Mouse (Mus musculus) MEL (cell line): ENCODE measurements around the gene Itpr3. TPM values are rescaled to one million over a fixed set of nuclear protein-coding genes. Genes with fewer than 3 reads are reported as not detected.

Experiments used
- DNase-seq: peaks from one replicate; pipeline ENCODE4 v3.0.0; 2011; ENCODE audit warnings: low read depth, low spot score
- H3K27ac ChIP-seq: 2 replicates; pipeline ENCODE4 v1.5.1; 2012; ENCODE audit warnings: low read depth, mild to moderate bottlenecking, control low read depth, low read length, moderate library complexity; ENCODE audit not compliant: control insufficient read depth
- H3K27me3 ChIP-seq, 2 experiments: fragments of 150-350 bp in 1 of 2; sonication (generic) in 1 of 2; 2 replicates each; pipeline ENCODE4 v1.6.1; 2012; ENCODE audit warnings: low read length in 2 of 2, mild to moderate bottlenecking in 2 of 2, improper control_type of control experiment in 1 of 2, moderate library complexity in 1 of 2; ENCODE audit not compliant: insufficient read depth in 2 of 2, control insufficient read depth in 1 of 2
- H3K36me3 ChIP-seq, 2 experiments: 2 replicates each; pipeline ENCODE4 v1.6.1; 2012 to 2014; ENCODE audit warnings: low read length in 2 of 2, improper control_type of control experiment in 1 of 2, inconsistent platforms in 1 of 2, mild to moderate bottlenecking in 1 of 2; ENCODE audit not compliant: insufficient read depth in 2 of 2, control insufficient read depth in 1 of 2
- H3K4me1 ChIP-seq, 2 experiments: fragments of 150-350 bp in 1 of 2; sonication (generic) in 1 of 2; 2 replicates each; pipeline ENCODE4 v1.6.1; 2012; ENCODE audit warnings: low read length in 2 of 2, improper control_type of control experiment in 1 of 2, mild to moderate bottlenecking in 1 of 2; ENCODE audit not compliant: insufficient read depth in 2 of 2, control insufficient read depth in 1 of 2
- H3K4me3 ChIP-seq, 2 experiments: fragments of 150-350 bp in 1 of 2; sonication (generic) in 1 of 2; 2 replicates each; pipeline ENCODE4 v1.5.1; 2012; ENCODE audit warnings: low read depth in 2 of 2, low read length in 2 of 2, mild to moderate bottlenecking in 2 of 2, moderate library complexity in 2 of 2, control low read depth in 1 of 2, improper control_type of control experiment in 1 of 2; ENCODE audit not compliant: control insufficient read depth in 1 of 2, insufficient read depth in 1 of 2
- H3K79me2 ChIP-seq: 2 replicates; pipeline ENCODE4 v1.6.1; 2012; ENCODE audit warnings: mild to moderate bottlenecking, low read length, moderate library complexity; ENCODE audit not compliant: control insufficient read depth, poor library complexity, insufficient read depth
- H3K9ac ChIP-seq: 2 replicates; pipeline ENCODE4 v1.6.1; 2012; ENCODE audit warnings: low read depth, mild to moderate bottlenecking, control low read depth, low read length, moderate library complexity; ENCODE audit not compliant: control insufficient read depth, poor library complexity, severe bottlenecking
- H3K9me3 ChIP-seq: fragments of 150-350 bp; sonication (generic); replicated peaks from 2 replicates; pipeline ENCODE4 v1.6.1; 2012; ENCODE audit warnings: mild to moderate bottlenecking, low read length, improper control_type of control experiment, moderate library complexity; ENCODE audit not compliant: insufficient read depth
- BHLHE40 ChIP-seq: IDR thresholded peaks from 2 replicates; pipeline ENCODE4 v1.6.1; 2012; ENCODE audit warnings: low read depth, mild to moderate bottlenecking, inconsistent platforms, low read length, improper control_type of control experiment, borderline replicate concordance
- CTCF ChIP-seq, 3 experiments: IDR thresholded peaks in 2 of 3; conservative IDR thresholded peaks in 1 of 3; 2 replicates each; pipeline ENCODE4 v1.5.1; 2011 to 2012; ENCODE audit warnings: low read length in 3 of 3, low read depth in 2 of 3, mild to moderate bottlenecking in 2 of 3, improper control_type of control experiment in 1 of 3, inconsistent platforms in 1 of 3, mixed read lengths in 1 of 3, moderate library complexity in 1 of 3; ENCODE audit not compliant: control insufficient read depth in 1 of 3, insufficient read depth in 1 of 3, poor library complexity in 1 of 3, severe bottlenecking in 1 of 3
- E2F4 ChIP-seq: IDR thresholded peaks from 2 replicates; pipeline ENCODE4 v1.6.1; 2011; ENCODE audit warnings: low read depth, low read length, improper control_type of control experiment, borderline replicate concordance
- ELF1 ChIP-seq: IDR thresholded peaks from 2 replicates; pipeline ENCODE4 v1.6.1; 2014; ENCODE audit warnings: low read depth, mild to moderate bottlenecking, inconsistent platforms, low read length, improper control_type of control experiment, moderate library complexity
- EP300 ChIP-seq, 2 experiments: IDR thresholded peaks; 2 replicates each; pipeline ENCODE4 v1.6.1; 2011; ENCODE audit warnings: improper control_type of control experiment in 2 of 2, low read length in 2 of 2, low read depth in 1 of 2, mild to moderate bottlenecking in 1 of 2
- ETS1 ChIP-seq: IDR thresholded peaks from 2 replicates; pipeline ENCODE4 v1.6.1; 2012; ENCODE audit warnings: low read depth, mild to moderate bottlenecking, inconsistent platforms, low read length, improper control_type of control experiment, moderate library complexity
- GABPA ChIP-seq: IDR thresholded peaks from 2 replicates; pipeline ENCODE4 v1.6.1; 2012; ENCODE audit warnings: low read depth, mild to moderate bottlenecking, inconsistent platforms, low read length, improper control_type of control experiment, moderate library complexity
- GATA1 ChIP-seq: IDR thresholded peaks from 2 replicates; pipeline ENCODE4 v1.6.1; 2011; ENCODE audit warnings: low read depth, low read length, improper control_type of control experiment
- JUND ChIP-seq: IDR thresholded peaks from 2 replicates; pipeline ENCODE4 v1.6.1; 2011; ENCODE audit warnings: low read depth, mild to moderate bottlenecking, improper control_type of control experiment, low read length
- KAT2A ChIP-seq: conservative IDR thresholded peaks from 2 replicates; pipeline ENCODE4 v1.6.1; 2012; ENCODE audit warnings: low read depth, low read length, improper control_type of control experiment, inconsistent platforms
- MAFK ChIP-seq: IDR thresholded peaks from 2 replicates; pipeline ENCODE4 v1.6.1; 2011; ENCODE audit warnings: low read depth, mild to moderate bottlenecking, low read length, improper control_type of control experiment, borderline replicate concordance
- MAZ ChIP-seq: IDR thresholded peaks from 2 replicates; pipeline ENCODE4 v1.6.1; 2012; ENCODE audit warnings: low read depth, mild to moderate bottlenecking, inconsistent platforms, low read length, improper control_type of control experiment
- MXI1 ChIP-seq: IDR thresholded peaks from 2 replicates; pipeline ENCODE4 v1.6.1; 2011; ENCODE audit warnings: mild to moderate bottlenecking, low read depth, low read length, improper control_type of control experiment
- MYB ChIP-seq: IDR thresholded peaks from 2 replicates; pipeline ENCODE4 v1.6.1; 2011; ENCODE audit warnings: mild to moderate bottlenecking, low read depth, low read length, improper control_type of control experiment
- MYC ChIP-seq: IDR thresholded peaks from 2 replicates; pipeline ENCODE4 v1.6.1; 2011; ENCODE audit warnings: low read depth, mild to moderate bottlenecking, low read length, improper control_type of control experiment, moderate library complexity
- NELFE ChIP-seq: IDR thresholded peaks from 2 replicates; pipeline ENCODE4 v1.6.1; 2011; ENCODE audit warnings: low read depth, low read length, improper control_type of control experiment
- NRF1 ChIP-seq: IDR thresholded peaks from 2 replicates; pipeline ENCODE4 v1.6.1; 2014; ENCODE audit warnings: low read depth, mild to moderate bottlenecking, inconsistent platforms, low read length, improper control_type of control experiment, moderate library complexity; ENCODE audit not compliant: poor library complexity, insufficient read depth, severe bottlenecking
- POLR2AphosphoS5 ChIP-seq: IDR thresholded peaks from 2 replicates; pipeline ENCODE4 v1.6.1; 2012; ENCODE audit warnings: low read depth, borderline replicate concordance, mild to moderate bottlenecking, inconsistent platforms, low read length, moderate library complexity, mixed read lengths
- SMC3 ChIP-seq: IDR thresholded peaks from 2 replicates; pipeline ENCODE4 v1.6.1; 2011; ENCODE audit warnings: low read depth, low read length, improper control_type of control experiment
- TAL1 ChIP-seq: IDR thresholded peaks from 2 replicates; pipeline ENCODE4 v1.6.1; 2012; ENCODE audit warnings: mild to moderate bottlenecking, inconsistent platforms, low read length, moderate library complexity, mixed read lengths
- TBP ChIP-seq: IDR thresholded peaks from 2 replicates; pipeline ENCODE4 v1.8.0; 2011; ENCODE audit warnings: low read depth, low read length, improper control_type of control experiment
- UBTF ChIP-seq: IDR thresholded peaks from 2 replicates; pipeline ENCODE4 v1.6.1; 2012; ENCODE audit warnings: low read depth, mild to moderate bottlenecking, inconsistent platforms, low read length, improper control_type of control experiment, moderate library complexity, borderline replicate concordance; ENCODE audit not compliant: insufficient read depth
- ZMIZ1 ChIP-seq: IDR thresholded peaks from 2 replicates; pipeline ENCODE4 v1.6.1; 2012; ENCODE audit warnings: low read depth, mild to moderate bottlenecking, inconsistent platforms, low read length, improper control_type of control experiment, moderate library complexity
- polyA plus RNA-seq, 2 experiments: library from polyadenylated mRNA; stranded (reverse) in 1 of 2; unstranded in 1 of 2; fragments of >175 nt in 1 of 2; fragments of >200 nt in 1 of 2; gene quantifications; 2 replicates each; pipeline versions ENCODE4 v1.2.1 to v1.2.4; 2012; ENCODE audit warnings: low replicate concordance in 2 of 2, low read depth in 1 of 2; ENCODE audit not compliant: insufficient read length in 2 of 2, insufficient read depth in 1 of 2, missing spikeins in 1 of 2
- total RNA-seq: library from RNA; depleted of rRNA; stranded (reverse); fragments of 300-350 nt; gene quantifications from 2 replicates; pipeline ENCODE4 v1.2.3, GENCODE M21; 2012

The Itpr3 gene
- total and polyA plus RNA-seq, 3 experiments, result 7.3 to 11.4 TPM; not detected in 1

GRCm38 (mm10) chr17:27078499-27078898 is 21.4 kb downstream of the Itpr3 start:
- TF ChIP-seq BHLHE40, result no peak
- TF ChIP-seq UBTF, result no peak
- TF ChIP-seq GABPA, result no peak
- no peak for TF ChIP-seq CTCF (IDR thresholded peaks at IDR 0.05 in 2 of 3, conservative IDR thresholded peaks at IDR 0.05 in 1 of 3; ENCODE audit: control insufficient read depth in 1 of 3, insufficient read depth in 1 of 3, low read depth in 2 of 3, low read length in 3 of 3, poor library complexity in 1 of 3, severe bottlenecking in 1 of 3)
- TF ChIP-seq MAZ, result no peak
- no peak for TF ChIP-seq KAT2A
- TF ChIP-seq EP300 (IDR thresholded peaks at IDR 0.05; ENCODE audit: low read depth in 1 of 2, low read length in 2 of 2), result no peak
- TF ChIP-seq TAL1, result no peak
- TF ChIP-seq ZMIZ1, result no peak
- TF ChIP-seq GATA1, result no peak
- no peak for TF ChIP-seq POLR2AphosphoS5
- TF ChIP-seq MYB, result no peak
- TF ChIP-seq JUND, result no peak
- no peak for TF ChIP-seq SMC3
- TF ChIP-seq ELF1, result no peak
- TF ChIP-seq TBP, result no peak
- no peak for TF ChIP-seq MAFK
- no peak for TF ChIP-seq MYC
- no peak for TF ChIP-seq ETS1
- no peak for DNase-seq
- H3K4me3 ChIP-seq, result no peak overlapping the region
- H3K4me1 ChIP-seq, result peaks cover 0 to 14% of the 10 kb centered on the region in 2 experiments; a peak in 3 of 4 replicates
- peaks cover 0 to 8% of the 10 kb centered on the region in 2 experiments; a peak in 2 of 4 replicates for H3K36me3 ChIP-seq
- H3K9ac ChIP-seq, result no peak overlapping the region
- H3K27ac ChIP-seq, result no peak overlapping the region
- H3K27me3 ChIP-seq, result no peaks in the 10 kb centered on the region; a peak in 1 of 4 replicates
- no peaks in the 10 kb centered on the region for H3K79me2 ChIP-seq
- H3K9me3 ChIP-seq, result no peaks in the 10 kb centered on the region

- peaks cover 0 to 22% of the 10 kb centered on the region in 2 experiments; a peak in 3 of 4 replicates for H3K4me1 ChIP-seq
- no peak overlapping the region for H3K4me3 ChIP-seq
- no peaks in the 10 kb centered on the region for H3K79me2 ChIP-seq
- no peaks in the 10 kb centered on the region; a peak in 1 of 4 replicates for H3K27me3 ChIP-seq
- H3K27ac ChIP-seq, result no peak overlapping the region
- TF ChIP-seq ZMIZ1, result no peak
- no peak for TF ChIP-seq NRF1
- no peak for TF ChIP-seq NELFE
- no peak for TF ChIP-seq ETS1
- TF ChIP-seq MXI1, result no peak
- no peak for TF ChIP-seq GATA1
- TF ChIP-seq E2F4, result no peak
- no peak for TF ChIP-seq ELF1
- TF ChIP-seq CTCF (IDR thresholded peaks at IDR 0.05 in 2 of 3, conservative IDR thresholded peaks at IDR 0.05 in 1 of 3; ENCODE audit: control insufficient read depth in 1 of 3, insufficient read depth in 1 of 3, low read depth in 2 of 3, low read length in 3 of 3, poor library complexity in 1 of 3, severe bottlenecking in 1 of 3), result no peak
- TF ChIP-seq MYB, result no peak
- H3K9me3 ChIP-seq, result no peaks in the 10 kb centered on the region
- peaks cover 0 to 12% of the 10 kb centered on the region in 2 experiments; a peak in 2 of 4 replicates for H3K36me3 ChIP-seq
- peak; percentile 15 for DNase-seq
- no peak overlapping the region for H3K9ac ChIP-seq
These were observed 24.8 kb downstream of the Itpr3 start for GRCm38 (mm10) chr17:27081868-27082267.
